Mouse (Mus musculus) cerebellum, adult 9-11 months (tissue): ENCODE measurements at regions not wholly inside any gene's neighbourhood (a gene's known extent, or its start where the extent isn't known, plus 50 kb on each side); places are given as distances from the start of the nearest gene placed in this dataset.

Experiments
- DNase-seq: peaks from one replicate; pipeline ENCODE4 v3.0.0; 2022

GRCm38 (mm10) chr6:50974961-50975360 is 320.7 kb upstream of the Npvf start:
- DNase-seq = no peak

- no peak for DNase-seq
Observed at GRCm38 (mm10) chr6:50976973-50977372, 322.7 kb upstream of the Npvf start.

DNA sequence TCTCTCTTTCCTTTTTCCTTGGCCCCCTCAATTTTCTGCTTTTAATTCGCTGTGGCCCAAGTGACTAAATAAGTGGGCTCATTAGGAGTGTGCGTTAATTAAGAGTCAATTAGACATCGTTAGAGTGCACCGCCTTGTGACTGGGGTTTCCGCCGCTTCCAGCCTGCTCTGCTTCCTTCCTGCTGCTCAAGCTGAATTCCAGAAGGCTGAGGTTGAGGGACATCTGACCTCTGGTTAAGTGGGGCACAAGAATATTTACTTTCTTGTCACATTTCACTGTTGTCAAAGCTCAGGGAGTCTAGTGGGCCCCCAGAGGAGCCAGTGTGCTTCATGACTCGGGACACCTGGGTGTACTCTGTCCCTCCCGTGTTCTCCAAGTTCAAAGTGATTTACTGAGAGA is 323.1 kb upstream of the Npvf start:
- DNase-seq = no peak

DNA sequence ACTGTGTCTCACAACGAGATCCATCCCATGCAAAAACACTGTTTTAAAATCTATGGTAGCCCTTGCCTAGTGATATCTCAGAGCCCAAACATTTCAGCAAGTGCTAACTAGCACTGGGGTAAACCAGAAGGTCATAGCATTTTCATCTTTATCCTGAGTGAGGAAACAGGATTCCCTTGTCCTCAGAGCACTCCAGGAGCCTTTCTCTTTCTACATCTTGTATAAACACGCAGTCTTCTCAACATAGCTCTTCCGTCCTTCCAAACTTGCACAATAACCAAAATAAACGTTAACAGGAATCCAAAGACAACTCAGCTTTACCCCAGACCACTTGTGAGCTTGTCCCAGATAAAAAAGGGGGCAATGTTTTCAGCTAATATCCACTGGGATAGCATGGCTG is 323.8 kb upstream of the Npvf start:
- DNase-seq = no peak

DNA sequence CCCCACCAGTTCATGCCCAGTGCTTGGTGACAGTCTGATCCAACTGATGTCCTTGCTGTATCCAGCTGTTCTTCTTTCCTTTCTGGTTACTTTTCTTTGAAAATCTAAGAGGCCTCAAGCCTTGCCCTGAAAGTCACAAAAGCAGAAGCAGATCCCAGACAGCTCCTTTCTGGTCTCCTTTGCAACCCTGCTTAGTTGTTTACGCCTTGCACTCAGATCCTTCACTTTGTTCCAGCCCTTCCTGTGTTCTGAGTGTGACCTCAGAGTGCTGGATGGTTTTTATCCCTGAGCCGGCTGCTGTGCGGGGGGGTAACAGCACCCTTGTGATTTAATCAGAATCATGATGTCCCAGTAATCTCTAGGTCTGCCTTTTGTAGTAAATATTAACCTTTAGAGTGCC is 324.3 kb upstream of the Npvf start:
- no peak for DNase-seq

- DNase-seq = no peak
Observed at GRCm38 (mm10) chr6:50979764-50980163, 325.5 kb upstream of the Npvf start.

DNA sequence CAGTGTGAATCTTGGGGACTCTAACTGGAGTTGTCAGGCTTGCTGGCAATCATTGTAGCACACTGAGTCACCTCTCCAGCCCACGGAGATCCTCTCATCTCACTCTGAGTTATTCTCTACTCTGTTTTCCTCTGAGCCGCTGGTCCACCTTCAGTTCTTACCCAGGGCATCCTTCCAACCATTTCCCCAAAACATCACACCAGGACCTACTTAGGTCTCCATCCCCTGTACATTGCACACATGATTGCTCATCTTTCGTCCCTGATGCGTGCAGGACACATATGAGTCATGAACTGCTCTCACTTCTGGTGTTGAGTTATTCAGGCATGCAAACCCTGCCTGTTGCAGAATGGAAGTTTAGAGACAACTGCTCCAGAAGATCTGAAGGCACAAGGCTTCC is 326.1 kb upstream of the Npvf start:
- DNase-seq = no peak

DNA sequence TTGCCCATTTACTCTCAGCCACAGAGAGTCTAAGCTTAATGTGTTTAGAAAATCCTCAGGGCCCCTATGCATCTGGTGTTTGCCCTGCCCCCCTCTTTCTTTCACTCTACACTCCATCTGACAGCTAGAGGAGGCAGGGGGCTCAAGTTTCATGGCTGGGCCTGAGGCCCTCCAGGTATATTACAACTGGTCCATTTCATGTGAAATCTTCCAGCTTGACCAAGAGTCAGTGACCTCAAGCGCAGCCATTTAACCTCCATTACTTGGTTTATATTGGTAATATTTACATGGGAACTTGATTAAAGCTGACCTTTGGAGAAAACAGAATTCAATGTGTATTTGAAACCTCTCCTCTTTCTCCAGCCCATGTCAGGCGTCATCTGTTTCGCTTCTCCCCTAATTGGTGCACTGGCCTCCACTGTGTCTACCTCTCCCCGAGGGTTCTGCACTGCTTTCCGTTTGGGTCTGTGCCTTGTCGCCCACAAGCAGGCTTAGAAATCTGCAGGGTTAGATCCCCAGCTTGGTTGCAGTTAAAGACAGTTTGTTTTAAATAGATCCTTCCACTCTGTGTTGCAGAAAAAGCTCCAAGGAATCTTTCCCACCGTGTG is 327.6 kb upstream of the Npvf start:
- no peak for DNase-seq

DNA sequence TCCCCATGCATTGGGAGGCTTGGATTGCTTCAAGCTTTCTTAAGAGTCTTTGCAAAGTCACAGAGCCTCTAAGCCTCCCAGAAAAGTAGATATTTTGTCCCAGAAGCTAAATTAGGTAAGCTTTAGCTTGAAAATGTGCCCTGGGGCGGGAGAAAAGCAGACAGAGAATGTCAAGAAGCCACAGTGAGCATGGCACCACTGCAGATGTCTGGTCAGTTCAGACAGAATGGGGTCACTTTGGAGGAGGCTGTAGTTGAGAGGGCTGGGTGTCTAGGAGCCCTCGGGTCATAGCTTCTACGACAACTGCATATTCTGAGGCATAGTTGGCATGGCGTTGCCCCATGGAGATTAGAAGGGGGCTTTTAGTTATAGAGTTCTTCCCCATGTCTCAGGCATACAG is 328.6 kb upstream of the Npvf start:
- no peak for DNase-seq

DNA sequence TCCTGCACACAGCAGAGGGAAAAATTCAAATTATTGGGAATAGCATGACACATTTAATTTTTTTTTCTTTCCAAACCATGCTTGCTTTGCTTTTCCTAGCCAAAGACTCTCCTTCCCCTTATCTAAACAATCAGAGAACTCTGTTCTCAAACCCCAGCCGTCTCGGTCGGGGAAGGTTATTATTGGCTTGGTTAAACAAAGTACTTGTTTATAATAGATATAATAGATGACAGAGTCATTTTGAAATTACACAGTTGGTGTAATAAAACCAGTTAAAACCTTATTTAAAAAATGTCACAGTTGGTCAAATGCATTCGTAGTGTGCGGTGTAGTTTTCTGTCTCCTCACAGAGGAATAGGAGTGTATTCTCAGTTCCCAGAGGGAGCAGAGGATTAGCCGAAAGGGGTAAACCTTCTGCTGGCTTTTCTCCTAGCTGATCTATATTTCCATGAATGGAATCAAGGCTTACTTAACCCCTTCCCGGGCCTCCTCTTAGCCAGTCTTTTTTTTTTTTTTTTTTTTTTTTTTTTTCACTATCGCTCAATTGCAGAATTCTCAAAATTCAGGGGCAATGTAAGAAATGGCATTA is 329.4 kb upstream of the Npvf start:
- DNase-seq = no peak

GRCm38 (mm10) chr6:50984157-50984905 is 330.1 kb upstream of the Npvf start:
- no peak for DNase-seq

- DNase-seq = no peak
Observed at GRCm38 (mm10) chr6:50986270-50986924, 332.2 kb upstream of the Npvf start.

DNA sequence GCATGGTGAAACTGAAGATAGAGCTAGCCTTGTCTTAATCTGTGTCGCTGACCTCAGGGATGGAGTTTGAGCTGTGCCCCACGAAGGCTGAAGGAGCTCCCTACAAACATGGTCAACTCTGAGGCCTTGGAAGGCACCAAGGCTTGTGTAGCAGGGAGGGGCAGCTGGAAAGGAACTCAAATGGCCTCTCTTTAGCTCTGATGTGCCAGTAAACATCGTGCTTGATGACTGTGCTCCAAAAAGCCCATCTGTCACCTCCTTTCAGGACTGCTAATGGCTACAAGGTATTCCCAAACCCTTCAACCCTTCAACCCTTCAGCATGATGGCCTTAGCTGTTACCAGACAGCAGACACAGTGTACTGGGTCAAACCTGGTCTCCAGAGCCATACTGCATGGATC is 334.3 kb upstream of the Npvf start:
- no peak for DNase-seq

DNA sequence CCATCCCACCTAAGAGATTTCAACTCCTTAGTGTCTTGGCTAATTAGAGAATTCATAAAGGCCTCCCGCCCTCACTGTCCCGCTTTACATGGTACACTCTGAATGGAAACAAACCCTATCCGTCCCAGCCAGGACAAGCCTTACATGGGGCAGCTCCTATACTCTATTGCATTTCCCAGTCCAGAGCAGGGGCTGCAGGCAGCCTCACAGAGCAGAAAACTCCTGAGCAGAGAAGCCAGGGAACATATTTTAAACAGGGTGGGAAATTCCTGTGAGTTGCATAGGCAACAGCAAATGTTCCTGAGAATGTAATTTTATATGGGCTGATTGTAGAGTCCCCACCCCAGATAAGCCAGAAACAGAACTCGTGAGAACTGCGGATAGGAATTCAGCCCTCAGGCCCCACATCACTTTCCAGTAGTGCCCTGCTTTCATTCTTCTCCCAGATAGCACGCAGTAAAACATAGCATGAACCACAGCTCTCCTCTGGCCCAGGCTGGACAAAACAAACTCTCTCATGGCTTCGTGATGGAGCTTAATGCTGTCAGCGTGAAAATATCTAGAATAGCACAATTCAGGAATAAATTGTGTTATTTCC is 337.4 kb upstream of the Npvf start:
- DNase-seq = no peak

- DNase-seq = no peak
Observed at GRCm38 (mm10) chr6:50993952-50994351, 339.7 kb upstream of the Npvf start.

DNA sequence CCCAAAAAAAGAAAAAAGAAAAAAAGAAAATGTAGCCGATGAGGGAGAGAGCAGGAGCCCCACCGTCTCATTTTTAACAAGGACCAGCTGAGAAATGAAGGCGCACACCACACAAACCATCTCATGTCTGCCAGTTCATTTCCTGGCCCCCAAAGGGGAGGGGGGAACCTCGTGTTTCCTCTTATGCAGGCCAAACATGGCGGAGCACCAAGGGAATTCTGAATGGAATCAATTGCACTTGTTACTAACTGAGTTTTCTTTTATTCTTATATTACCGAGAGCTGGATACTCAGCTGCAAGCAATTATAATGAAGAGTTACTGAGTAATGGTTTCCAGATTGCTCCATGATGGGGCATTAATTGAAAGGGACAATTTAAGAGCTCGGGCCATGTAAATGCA is 348.5 kb upstream of the Npvf start:
- no peak for DNase-seq

DNA sequence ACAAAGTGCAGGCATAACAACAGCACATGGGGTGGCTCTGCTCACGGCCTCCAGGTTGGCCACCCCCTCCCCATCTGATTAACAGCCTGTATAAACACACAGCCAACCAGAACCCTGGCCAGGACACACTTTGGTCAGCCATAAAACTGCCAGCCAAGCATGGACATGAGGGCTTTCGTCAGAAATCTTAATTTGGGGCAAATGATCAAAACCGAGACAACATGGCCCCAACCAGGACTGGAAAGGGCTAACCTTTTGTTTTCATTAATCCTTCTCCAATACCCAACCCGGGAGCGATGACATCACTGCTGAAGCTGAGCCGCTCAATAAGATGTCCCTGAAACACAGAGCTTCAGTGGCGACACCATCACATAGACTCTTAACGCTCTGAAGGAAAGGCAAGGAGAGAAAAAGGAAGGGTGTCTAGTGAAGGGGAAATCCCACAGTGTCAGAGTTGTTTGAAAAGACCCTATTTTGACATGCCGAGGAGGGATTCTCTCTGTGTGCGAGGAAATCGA is 351.9 kb upstream of the Npvf start:
- no peak for DNase-seq

GRCm38 (mm10) chr6:51009526-51010340 is 355.5 kb upstream of the Npvf start:
- DNase-seq = no peak

- no peak for DNase-seq
Observed at GRCm38 (mm10) chr6:51010536-51010935, 356.3 kb upstream of the Npvf start.

GRCm38 (mm10) chr6:51012086-51012830 is 358.0 kb upstream of the Npvf start:
- DNase-seq = no peak

- no peak for DNase-seq
Observed at GRCm38 (mm10) chr6:51015735-51016134, 361.5 kb upstream of the Npvf start.
